Mouse (Mus musculus) cortical plate, adult 2 months (tissue): Measurements from ENCODE around the gene Copz1. TPM values are rescaled to one million over a fixed set of nuclear protein-coding genes. Genes with fewer than 3 reads are reported as not detected.
"Not testable (repeated sequence)": the region's sequence is repeated elsewhere in the genome, so short reads cannot be mapped to it uniquely, and the experiment has no call there.

Source experiments
- H3K27ac ChIP-seq: fragments of 200-500 bp; 2 replicates; pipeline ENCODE4 v1.5.1; 2012; ENCODE audit warnings: low read length, control low read depth, inconsistent platforms; ENCODE audit not compliant: insufficient read depth
- H3K4me1 ChIP-seq: fragments of 200-500 bp; 2 replicates; pipeline ENCODE4 v1.6.1; 2011; ENCODE audit warnings: low read length; ENCODE audit not compliant: control insufficient read depth, insufficient read depth
- H3K4me3 ChIP-seq: fragments of 200-500 bp; 2 replicates; pipeline ENCODE4 v1.5.1; 2011; ENCODE audit warnings: mild to moderate bottlenecking, low read length, control low read depth; ENCODE audit not compliant: insufficient read depth
- CTCF ChIP-seq: fragments of 200-500 bp; IDR thresholded peaks from 2 replicates; pipeline ENCODE4 v1.5.1; 2011; ENCODE audit warnings: mild to moderate bottlenecking, control low read depth, low read length; ENCODE audit not compliant: insufficient read depth; ENCODE audit errors: extremely low read depth
- POLR2A ChIP-seq: fragments of 200-500 bp; IDR thresholded peaks from 2 replicates; pipeline ENCODE4 v1.6.1; 2011; ENCODE audit warnings: mild to moderate bottlenecking, low read length, control low read depth; ENCODE audit not compliant: insufficient read depth; ENCODE audit errors: extremely low read depth
- polyA plus RNA-seq: library from polyadenylated mRNA; depleted of rRNA; stranded (reverse); fragments of >200 nt; gene quantifications from 2 replicates; pipeline ENCODE4 v1.2.3, GENCODE M21; 2012

Gene Copz1
- polyA plus RNA-seq, 1 experiment = 148 TPM

- no peak overlapping the region for H3K27ac ChIP-seq
Observed at GRCm38 (mm10) chr15:103264794-103265193, 7.7 kb upstream of the Copz1 start.

GRCm38 (mm10) chr15:103268903-103269302 lies 3.6 kb upstream of the Copz1 start:
- TF ChIP-seq CTCF = no peak
- no peak for TF ChIP-seq POLR2A
- Histone ChIP-seq H3K4me3 (no peak overlapping the region), H3K4me1 (peaks cover 3% of the 10 kb centered on the region), H3K27ac (no peak overlapping the region)

More at GRCm38 (mm10) chr15:103264794-103265193, 7.7 kb upstream of the Copz1 start:
- Histone ChIP-seq H3K4me3 (no peak overlapping the region), H3K4me1 (no peaks in the 10 kb centered on the region)
- no peak for TF ChIP-seq CTCF
- TF ChIP-seq POLR2A = no peak

GRCm38 (mm10) chr15:103275943-103276342 lies 3.4 kb downstream of the Copz1 start:
- H3K4me3 ChIP-seq, H3K27ac ChIP-seq, H3K4me1 ChIP-seq: not testable (repeated sequence)

- H3K4me3 ChIP-seq = no peak overlapping the region
- TF ChIP-seq POLR2A (no peak), CTCF (no peak)
- H3K27ac ChIP-seq = no peak overlapping the region
- H3K4me1 ChIP-seq = peaks cover 3% of the 10 kb centered on the region
Observed at GRCm38 (mm10) chr15:103277949-103278348, 5.4 kb downstream of the Copz1 start.

- H3K4me3 ChIP-seq = no peak overlapping the region
- TF ChIP-seq POLR2A = no peak
- TF ChIP-seq CTCF = peak; percentile 14; the same call in 1 of the 2 replicates
- H3K27ac ChIP-seq = no peak overlapping the region
- H3K4me1 ChIP-seq = no peaks in the 10 kb centered on the region; the same call in 1 of the 2 replicates
Observed at GRCm38 (mm10) chr15:103279750-103280149, 7.2 kb downstream of the Copz1 start.

GRCm38 (mm10) chr15:103280817-103281464 lies 8.4 kb downstream of the Copz1 start:
- Histone ChIP-seq H3K4me3 (no peak overlapping the region), H3K4me1 (peaks cover 1% of the 10 kb centered on the region; the same call in 1 of the 2 replicates), H3K27ac (no peak overlapping the region)
- TF ChIP-seq POLR2A (no peak), CTCF (peak; percentile 30; the same call in 1 of the 2 replicates)

- no peak overlapping the region for H3K4me3 ChIP-seq
- H3K4me1 ChIP-seq = peaks cover 1% of the 10 kb centered on the region; the same call in 1 of the 2 replicates
- H3K27ac ChIP-seq = no peak overlapping the region
- TF ChIP-seq POLR2A (no peak), CTCF (no peak)
Observed at GRCm38 (mm10) chr15:103281465-103282205, 9.1 kb downstream of the Copz1 start.

GRCm38 (mm10) chr15:103284066-103284465 lies 11.6 kb downstream of the Copz1 start:
- peak; percentile 56 for TF ChIP-seq CTCF
- TF ChIP-seq POLR2A = no peak
- H3K4me1 ChIP-seq = peaks cover 1% of the 10 kb centered on the region; the same call in 1 of the 2 replicates

GRCm38 (mm10) chr15:103284647-103285046 lies 12.1 kb downstream of the Copz1 start:
- Histone ChIP-seq H3K27ac (no peak overlapping the region), H3K4me3 (no peak overlapping the region), H3K4me1 (peaks cover 1% of the 10 kb centered on the region; the same call in 1 of the 2 replicates)
- no peak for TF ChIP-seq POLR2A
- 0 out of 2 replicates have a peak, but pooled peaks have one; percentile 22 for TF ChIP-seq CTCF

More at GRCm38 (mm10) chr15:103284066-103284465, 11.6 kb downstream of the Copz1 start:
- no peak overlapping the region for H3K27ac ChIP-seq
- no peak overlapping the region for H3K4me3 ChIP-seq

- Histone ChIP-seq H3K4me1 (peaks cover 1% of the 10 kb centered on the region; the same call in 1 of the 2 replicates), H3K4me3 (no peak overlapping the region), H3K27ac (no peak overlapping the region)
- TF ChIP-seq POLR2A (no peak), CTCF (no peak)
Observed at GRCm38 (mm10) chr15:103285778-103286417, 13.4 kb downstream of the Copz1 start.
